Mouse (Mus musculus) erythroblast, adult 5-6 weeks (primary cell): ENCODE measurements around the gene Acsl5. TPM values are rescaled to one million over a fixed set of nuclear protein-coding genes. Genes with fewer than 3 reads are reported as not detected.
A peak's percentile ranks its signal among the peaks of the same experiment; 100 is the strongest.

Source experiments
- ATAC-seq: replicated peaks from 2 replicates; pipeline ENCODE4 v1.8.0; 2016; ENCODE audit warnings: moderate number of reproducible peaks, mild to moderate bottlenecking, moderate TSS enrichment, inconsistent platforms; ENCODE audit not compliant: poor library complexity, low FRiP score, severe bottlenecking
- total RNA-seq, 2 experiments: library from RNA; stranded (forward) in 1 of 2; stranded (reverse) in 1 of 2; fragments of 150-400 nt in 1 of 2; fragments of 200-764, 138-1000 nt in 1 of 2; gene quantifications; 2 replicates each; pipeline versions ENCODE4 v1.2.3 to v1.2.4; 2015 to 2017; ENCODE audit warnings: low replicate concordance in 2 of 2

Gene Acsl5
- total RNA-seq, 2 experiments from 2014 or later = 27.5 to 39.6 TPM

- ATAC-seq = no peak
These were observed 19.7 kb downstream of the Acsl5 start for GRCm38 (mm10) chr19:55271448-55271847.

GRCm38 (mm10) chr19:55273340-55273739 is 21.6 kb downstream of the Acsl5 start:
- ATAC-seq = peak; percentile 69

DNA sequence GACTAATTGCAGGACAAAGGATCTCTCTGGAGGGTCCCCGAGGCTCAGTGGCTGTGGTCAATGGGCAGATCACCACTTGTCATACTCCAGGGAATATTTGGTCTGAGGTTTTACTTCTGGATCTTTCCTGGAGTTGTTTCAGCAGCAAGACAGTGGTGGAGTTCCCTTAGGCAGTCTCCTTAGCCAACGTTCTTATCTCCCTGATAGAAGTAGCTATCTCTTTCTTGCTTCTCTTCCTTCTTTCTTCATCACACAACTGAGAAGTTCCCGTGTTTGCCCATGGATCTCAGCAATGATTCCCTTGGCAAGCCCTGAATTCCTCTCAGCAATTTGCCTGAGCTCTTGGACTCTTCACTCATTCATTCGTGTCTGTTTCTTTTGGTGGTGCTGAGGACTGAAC is 24.4 kb downstream of the Acsl5 start:
- ATAC-seq = no peak

DNA sequence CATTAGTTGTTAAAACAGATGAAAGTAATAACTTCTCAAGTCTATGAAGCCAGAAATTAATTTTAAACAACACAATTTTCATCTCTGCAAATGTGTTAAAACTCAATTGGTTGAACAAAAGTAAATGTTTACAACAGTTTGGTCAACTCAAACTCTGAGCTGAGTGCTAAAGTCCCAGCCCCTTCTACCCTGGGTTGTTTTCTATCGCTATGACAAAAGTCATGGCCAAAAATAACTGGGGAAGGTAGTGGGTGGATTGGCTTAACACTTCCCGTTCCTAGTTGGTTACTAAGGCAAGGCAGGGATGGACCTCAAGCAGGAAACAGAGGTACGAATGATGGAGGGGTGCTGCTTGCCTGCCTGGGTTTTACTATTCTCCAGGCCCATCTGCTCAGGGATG is 25.0 kb downstream of the Acsl5 start:
- ATAC-seq = no peak

DNA sequence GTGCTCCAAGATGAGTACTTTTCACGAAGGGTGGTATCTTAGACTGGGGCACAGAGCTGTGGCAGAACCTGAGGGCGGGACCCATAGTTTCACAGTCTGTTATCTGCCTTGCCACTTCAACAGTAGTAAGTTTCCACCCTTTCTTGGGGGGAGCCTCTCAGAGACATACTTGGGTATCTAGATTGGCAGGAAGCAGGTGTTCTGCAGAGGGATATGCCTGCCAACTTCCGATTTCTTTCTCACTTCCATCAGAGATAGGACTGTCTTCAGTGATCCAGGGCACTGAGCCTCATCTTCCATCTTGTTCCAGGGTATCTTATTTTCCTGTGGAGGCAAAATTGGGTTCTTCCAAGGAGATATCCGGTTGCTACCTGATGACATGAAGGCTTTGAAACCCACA is 32.4 kb downstream of the Acsl5 start:
- peak; percentile 93 for ATAC-seq

DNA sequence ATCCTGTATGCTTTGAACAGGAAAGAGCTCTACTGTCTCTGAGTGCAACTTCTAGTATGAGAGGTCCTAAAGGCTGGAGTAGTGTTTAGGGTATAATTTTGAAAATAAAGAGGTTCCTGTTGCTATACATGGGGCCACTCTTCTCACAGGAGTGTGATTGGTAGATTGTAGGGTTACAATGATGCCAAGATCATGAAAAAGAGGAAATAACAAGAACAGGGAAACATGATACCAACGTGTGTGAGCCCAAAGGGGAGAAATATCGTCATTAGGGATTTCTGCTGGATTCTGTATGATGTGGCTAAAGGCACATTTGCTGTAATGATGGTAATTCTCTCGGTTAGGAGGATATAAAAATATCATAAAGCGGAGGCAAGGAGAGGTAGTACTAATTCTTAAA is 34.3 kb downstream of the Acsl5 start:
- no peak for ATAC-seq

GRCm38 (mm10) chr19:55288974-55289373 is 37.2 kb downstream of the Acsl5 start:
- 0 out of 2 replicates have a peak, but pooled peaks have one; percentile 54 for ATAC-seq

- ATAC-seq = no peak
These were observed 39.0 kb downstream of the Acsl5 start for GRCm38 (mm10) chr19:55290621-55291270.

DNA sequence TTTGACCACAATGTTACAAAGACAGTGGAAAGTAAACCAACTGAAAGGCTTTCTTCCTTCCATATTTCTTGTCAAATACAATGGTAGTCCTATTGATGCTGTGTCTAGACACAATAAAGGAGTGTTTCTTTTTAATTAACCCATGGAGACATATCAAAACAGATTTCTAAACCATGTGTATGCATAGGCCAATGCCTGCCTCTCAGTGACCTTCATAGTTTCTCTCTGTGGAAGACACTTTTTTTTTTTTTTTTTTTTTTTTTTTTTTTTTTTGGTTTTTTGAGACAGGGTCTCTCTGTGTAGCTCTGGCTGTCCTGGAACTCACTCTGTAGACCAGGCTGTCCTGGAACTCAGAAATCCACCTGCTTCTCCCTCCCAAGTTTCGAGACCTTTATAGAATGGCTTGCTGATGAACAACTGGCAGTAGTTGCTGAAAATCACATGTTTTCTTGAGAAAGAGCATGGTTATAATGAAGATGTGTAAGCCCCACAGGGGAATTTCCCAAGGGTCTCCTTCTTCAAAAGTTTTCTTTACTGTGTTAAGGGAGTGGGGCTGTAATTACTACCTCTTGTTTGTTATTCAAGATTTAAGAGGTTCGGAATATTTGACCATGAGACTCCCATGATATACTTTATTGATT is 40.6 kb downstream of the Acsl5 start:
- ATAC-seq = no peak

DNA sequence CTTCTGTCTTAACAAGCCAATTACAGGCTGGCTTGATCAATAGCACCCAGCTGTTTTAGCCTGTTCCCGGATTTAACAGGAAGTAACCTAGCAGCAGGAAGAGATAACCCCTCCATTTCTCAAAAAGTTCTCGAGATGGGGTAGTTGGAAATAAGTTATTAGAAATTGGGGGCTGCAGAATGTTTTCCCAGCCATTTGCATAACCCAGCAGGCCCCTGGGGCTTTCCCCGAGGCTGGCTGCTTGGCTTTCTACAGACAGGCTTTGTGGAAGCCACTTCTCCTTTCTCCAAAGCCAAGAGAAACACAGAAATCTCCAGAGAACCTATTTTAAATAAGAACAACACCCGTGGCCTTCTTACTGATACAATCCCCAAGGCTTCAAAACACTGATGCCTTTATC is 41.4 kb downstream of the Acsl5 start:
- ATAC-seq = no peak

- no peak for ATAC-seq
These were observed 43.3 kb downstream of the Acsl5 start for GRCm38 (mm10) chr19:55295075-55295474.

- no peak for ATAC-seq
These were observed 43.8 kb downstream of the Acsl5 start for GRCm38 (mm10) chr19:55295556-55295955.

DNA sequence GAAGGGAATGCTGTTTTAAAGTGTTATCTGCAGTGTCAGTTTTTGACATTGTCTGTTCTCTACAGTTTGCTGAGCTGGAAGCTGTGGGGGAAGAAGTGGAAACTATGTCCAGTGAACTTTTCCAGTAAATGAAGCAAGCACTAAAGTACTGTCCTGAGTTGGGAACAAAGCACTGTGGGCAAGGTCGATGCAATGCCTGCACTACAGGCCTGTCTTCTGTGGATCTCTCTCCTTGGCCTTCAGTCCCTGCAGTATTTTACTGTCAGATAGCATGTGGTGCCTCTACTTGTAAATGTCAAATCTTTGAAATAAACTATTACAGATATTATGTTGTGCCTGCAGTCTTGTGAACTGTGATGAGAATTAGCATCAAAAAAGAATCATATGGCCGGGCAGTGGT is 44.6 kb downstream of the Acsl5 start:
- ATAC-seq = no peak

GRCm38 (mm10) chr19:55297489-55297888 is 45.8 kb downstream of the Acsl5 start:
- no peak for ATAC-seq

- no peak for ATAC-seq
These were observed 46.2 kb downstream of the Acsl5 start for GRCm38 (mm10) chr19:55297961-55298360.

DNA sequence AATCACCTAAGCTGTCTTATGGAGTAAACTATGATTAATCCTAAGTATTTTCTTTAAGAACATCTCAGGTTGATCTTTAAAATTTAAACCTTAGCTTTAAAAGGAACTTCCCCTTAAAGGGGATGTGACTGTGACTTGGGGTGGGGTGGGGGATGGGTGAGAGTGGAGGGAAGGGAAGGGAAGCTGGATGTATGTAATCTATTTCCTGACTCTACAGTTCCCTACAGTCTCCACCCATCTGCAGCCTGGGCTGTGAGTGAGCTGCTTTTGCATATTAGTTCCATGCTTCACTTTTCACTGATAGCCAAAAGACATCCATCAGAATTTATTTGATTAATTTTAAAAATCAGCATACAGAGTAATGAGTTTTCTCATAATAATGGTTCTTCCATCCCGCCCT is 47.6 kb downstream of the Acsl5 start:
- ATAC-seq = no peak

DNA sequence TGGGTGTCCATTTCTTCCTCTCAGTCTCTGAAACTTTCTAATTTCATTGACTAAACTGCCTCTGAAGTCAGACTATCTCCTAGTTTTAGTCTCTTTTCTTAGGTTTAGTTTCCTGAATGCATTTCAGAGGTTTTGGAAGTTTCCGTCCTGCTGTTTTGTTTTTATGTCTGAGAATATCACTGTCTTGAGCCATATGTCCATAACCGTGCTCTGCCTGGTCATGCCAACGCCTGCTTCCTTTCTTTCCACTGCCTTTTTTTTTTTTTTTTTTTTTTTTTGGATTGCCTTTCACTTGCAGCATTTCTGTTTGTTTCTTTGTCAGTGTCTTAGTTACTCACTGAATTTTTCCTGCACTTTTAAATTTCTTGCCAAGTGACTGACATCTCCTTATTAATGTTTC is 48.8 kb downstream of the Acsl5 start:
- ATAC-seq = no peak

- peak; percentile 62 for ATAC-seq
These were observed 53.3 kb downstream of the Acsl5 start for GRCm38 (mm10) chr19:55305024-55305423.

GRCm38 (mm10) chr19:55311874-55312273 is 60.1 kb downstream of the Acsl5 start:
- no peak for ATAC-seq

GRCm38 (mm10) chr19:55313649-55314048 is 61.9 kb downstream of the Acsl5 start:
- ATAC-seq = no peak

DNA sequence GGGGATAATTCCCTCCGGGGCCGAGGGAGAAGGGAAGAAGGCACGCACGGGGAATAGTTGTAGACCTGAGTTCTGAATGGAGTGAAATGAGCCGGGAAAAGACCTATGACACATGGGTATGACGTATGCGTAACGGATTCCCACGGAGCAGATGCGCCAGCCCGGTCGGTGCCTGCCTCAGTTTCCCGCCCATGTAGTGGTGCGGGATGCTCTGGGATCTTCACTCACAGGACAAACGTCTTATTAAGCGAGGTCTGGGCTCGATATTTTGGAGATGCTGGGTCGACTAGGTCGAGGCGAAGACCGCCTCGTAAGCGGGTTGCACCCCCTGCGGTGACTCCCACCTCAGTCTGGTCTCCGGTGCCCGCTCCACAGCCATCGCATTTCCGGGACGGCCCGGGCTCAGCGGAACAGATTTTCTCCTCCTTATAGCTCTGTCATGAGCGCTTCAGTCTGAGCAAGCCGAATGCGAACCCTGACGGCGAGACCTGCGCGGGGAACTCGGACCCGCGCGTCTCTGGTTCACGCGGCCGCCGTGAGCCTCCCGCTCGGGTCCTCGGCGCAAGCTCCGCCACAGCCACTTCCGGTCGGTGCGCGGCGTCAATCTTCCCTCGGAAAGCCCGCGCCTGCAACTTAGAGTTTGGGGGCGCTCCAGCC is 63.8 kb downstream of the Acsl5 start, which contains the start of gene Zdhhc6:
Gene Zdhhc6 (minus strand): TSS at position 581 of the 657 bp plus-strand sequence.
- peak; percentile 90 for ATAC-seq
